Mouse (Mus musculus) cerebellum, adult 8-10 months (tissue): ENCODE results near the gene Lrrc55.
"Not testable (repeated sequence)": the region's sequence is repeated elsewhere in the genome, so short reads cannot be mapped to it uniquely, and the experiment has no call there.

Experiments
- DNase-seq: peaks from one replicate; pipeline ENCODE4 v3.0.0; 2022

Gene Lrrc55

GRCm38 (mm10) chr2:85196901-85197300, at the start of gene Lrrc55:
Gene Lrrc55 (minus strand): TSS chr2:85197197.
- no peak for DNase-seq

- peak; percentile 63 for DNase-seq
Measured at GRCm38 (mm10) chr2:85246506-85247082, 49.6 kb upstream of the Lrrc55 start.

GRCm38 (mm10) chr2:85245737-85246136, 48.7 kb upstream of the Lrrc55 start:
- DNase-seq, result no peak

- no peak for DNase-seq
Measured at GRCm38 (mm10) chr2:85238068-85238667, 41.2 kb upstream of the Lrrc55 start.

GRCm38 (mm10) chr2:85237231-85237630, 40.2 kb upstream of the Lrrc55 start:
- not testable (repeated sequence) for DNase-seq

GRCm38 (mm10) chr2:85230771-85231511, 33.9 kb upstream of the Lrrc55 start:
- no peak for DNase-seq

GRCm38 (mm10) chr2:85229606-85230005, 32.6 kb upstream of the Lrrc55 start:
- DNase-seq, result no peak

- DNase-seq, result no peak
Measured at GRCm38 (mm10) chr2:85227816-85228335, 30.9 kb upstream of the Lrrc55 start.

- no peak for DNase-seq
Measured at GRCm38 (mm10) chr2:85224221-85225179, 27.5 kb upstream of the Lrrc55 start.

GRCm38 (mm10) chr2:85216606-85217005, 19.6 kb upstream of the Lrrc55 start:
- DNase-seq, result no peak

- peak; percentile 69 for DNase-seq
Measured at GRCm38 (mm10) chr2:85213746-85214145, 16.7 kb upstream of the Lrrc55 start.

- no peak for DNase-seq
Measured at GRCm38 (mm10) chr2:85209301-85209700, 12.3 kb upstream of the Lrrc55 start.

GRCm38 (mm10) chr2:85205170-85205569, 8.2 kb upstream of the Lrrc55 start:
- no peak for DNase-seq

GRCm38 (mm10) chr2:85198011-85198965, 1.3 kb upstream of the Lrrc55 start:
- no peak for DNase-seq

GRCm38 (mm10) chr2:85194566-85194965, 2.4 kb downstream of the Lrrc55 start:
- DNase-seq, result no peak

- no peak for DNase-seq
Measured at GRCm38 (mm10) chr2:85187582-85188151, 9.3 kb downstream of the Lrrc55 start.

GRCm38 (mm10) chr2:85178139-85178800, 18.7 kb downstream of the Lrrc55 start:
- no peak for DNase-seq

GRCm38 (mm10) chr2:85173545-85173944, 23.5 kb downstream of the Lrrc55 start:
- no peak for DNase-seq

GRCm38 (mm10) chr2:85172763-85173103, 24.3 kb downstream of the Lrrc55 start:
- no peak for DNase-seq

- DNase-seq, result no peak
Measured at GRCm38 (mm10) chr2:85172071-85172762, 24.8 kb downstream of the Lrrc55 start.
